ENCODE assay signal across 9 mouse cellular contexts in the genomic region with DNA sequence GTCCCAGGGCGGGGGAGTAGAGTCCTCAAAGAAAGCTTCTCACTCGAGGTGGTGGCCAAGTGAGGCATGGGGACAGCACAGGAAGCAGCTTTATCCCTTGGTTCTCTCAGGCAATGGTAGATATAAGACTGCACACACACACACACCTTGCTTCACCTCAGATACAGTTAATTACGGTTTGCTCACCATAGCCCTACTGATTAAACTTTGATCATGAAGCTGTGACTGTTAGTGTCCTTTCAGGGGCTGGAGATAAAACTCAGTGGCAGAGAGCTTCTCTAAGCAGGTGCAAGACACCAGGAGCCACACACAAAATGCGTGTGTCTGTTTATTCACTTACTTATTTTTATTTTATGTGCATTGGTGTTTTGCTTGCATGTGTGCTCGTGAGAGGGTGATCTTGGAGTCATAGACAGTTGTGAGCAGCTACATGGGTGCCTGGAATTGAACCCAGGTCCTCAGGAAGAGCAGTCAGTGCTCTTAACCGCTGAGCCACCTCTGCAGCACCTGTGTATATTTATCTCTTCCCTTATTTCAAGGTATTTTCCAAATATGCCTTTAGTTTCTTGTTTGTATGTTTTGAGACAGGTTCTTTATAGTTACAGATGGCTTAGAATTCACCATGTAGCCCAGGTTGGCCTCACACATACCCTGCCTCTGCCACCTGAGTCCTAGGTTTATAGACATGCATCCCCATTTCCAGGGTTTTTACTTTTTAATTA. TPM values are rescaled to one million over a fixed set of nuclear protein-coding genes. Genes with fewer than 3 reads are reported as not detected.
A peak's percentile ranks its signal among the peaks of the same experiment; 100 is the strongest.
DNase-seq lines count a peak whose midpoint lies in the region; ATAC-seq lines count a peak whose summit lies in the region.
"Had no signal": no experiment of that assay in that cellular context is flagged by ENCODE, and none has a peak within 500 bp of the region (broad histone marks: within the 10 kb centered on the region; RNA-seq: fewer than 3 reads in every experiment).

No protein-coding gene starts in this region.

- no peak for ATAC-seq in kidney, embryonic 16.5 days (ENCODE audit: low FRiP score, low TSS enrichment)
- no peak for ATAC-seq in forebrain, embryonic 13.5 days
- no peak for ATAC-seq in limb, embryonic 13.5 days (ENCODE audit: low FRiP score, low read depth)
- ATAC-seq in neural tube, embryonic 12.5 days (ENCODE audit: low FRiP score, low read depth) = no peak

- 71% methylated on average over 6 of the region's 6 CpGs for WGBS in kidney, embryonic 16.5 days
- WGBS in forebrain, embryonic 13.5 days = 65% methylated on average over 6 of the region's 6 CpGs
- 75% methylated on average over 6 of the region's 6 CpGs for WGBS in limb, embryonic 13.5 days
- 79% methylated on average over 6 of the region's 6 CpGs for WGBS in neural tube, embryonic 12.5 days

- H3K36me3 ChIP-seq in kidney, embryonic 16.5 days (ENCODE audit: insufficient read depth, low read length) = no peaks in the 10 kb centered on the region
- 0 out of 2 replicates have a peak, but pooled peaks cover 2% of the 10 kb centered on the region for H3K36me3 ChIP-seq in forebrain, embryonic 13.5 days (ENCODE audit: poor library complexity, severe bottlenecking)
- no peaks in the 10 kb centered on the region for H3K36me3 ChIP-seq in limb, embryonic 13.5 days
- no peaks in the 10 kb centered on the region; the same call in 1 of the 2 replicates for H3K36me3 ChIP-seq in neural tube, embryonic 12.5 days

- no peaks in the 10 kb centered on the region for H3K27me3 ChIP-seq in kidney, embryonic 16.5 days (ENCODE audit: insufficient read depth, low read length)
- no peaks in the 10 kb centered on the region for H3K27me3 ChIP-seq in forebrain, embryonic 13.5 days
- no peaks in the 10 kb centered on the region for H3K27me3 ChIP-seq in limb, embryonic 13.5 days
- H3K27me3 ChIP-seq in neural tube, embryonic 12.5 days (replicated peaks) = no peaks in the 10 kb centered on the region

- no peak overlapping the region for H3K27ac ChIP-seq in kidney, embryonic 16.5 days (ENCODE audit: low read length)
- H3K27ac ChIP-seq in forebrain, embryonic 13.5 days = no peak overlapping the region
- no peak overlapping the region for H3K27ac ChIP-seq in limb, embryonic 13.5 days
- H3K27ac ChIP-seq in neural tube, embryonic 12.5 days = no peak overlapping the region

- peaks cover 25% of the 10 kb centered on the region for H3K4me1 ChIP-seq in kidney, embryonic 16.5 days (ENCODE audit: insufficient read depth, low read length)
- H3K4me1 ChIP-seq in forebrain, embryonic 13.5 days = peaks cover 34% of the 10 kb centered on the region
- peaks cover 27% of the 10 kb centered on the region for H3K4me1 ChIP-seq in limb, embryonic 13.5 days
- peaks cover 23% of the 10 kb centered on the region for H3K4me1 ChIP-seq in neural tube, embryonic 12.5 days

- no peak overlapping the region for H3K4me3 ChIP-seq in kidney, embryonic 16.5 days (ENCODE audit: low read length)
- H3K4me3 ChIP-seq in forebrain, embryonic 13.5 days = 0 out of 2 replicates have a peak overlapping the region, but pooled peaks have one; percentile 65
- no peak overlapping the region for H3K4me3 ChIP-seq in limb, embryonic 13.5 days
- no peak overlapping the region for H3K4me3 ChIP-seq in neural tube, embryonic 12.5 days

- peak overlapping the region; percentile 92; the same call in 1 of the 2 replicates for H3K4me2 ChIP-seq in kidney, embryonic 16.5 days (replicated peaks; ENCODE audit: low read depth, low read length)
- peak overlapping the region; percentile 89 for H3K4me2 ChIP-seq in forebrain, embryonic 13.5 days
- H3K4me2 ChIP-seq in limb, embryonic 13.5 days (replicated peaks) = peak overlapping the region; percentile 91; the same call in 1 of the 2 replicates
- peak overlapping the region; percentile 79 for H3K4me2 ChIP-seq in neural tube, embryonic 12.5 days (replicated peaks)

- H3K9me3 ChIP-seq in kidney, embryonic 16.5 days (ENCODE audit: low read length) = no peaks in the 10 kb centered on the region
- no peaks in the 10 kb centered on the region for H3K9me3 ChIP-seq in forebrain, embryonic 13.5 days (replicated peaks)
- no peaks in the 10 kb centered on the region for H3K9me3 ChIP-seq in limb, embryonic 13.5 days
- no peaks in the 10 kb centered on the region for H3K9me3 ChIP-seq in neural tube, embryonic 12.5 days

- no peak overlapping the region for H3K9ac ChIP-seq in kidney, embryonic 16.5 days (replicated peaks; ENCODE audit: low read length)
- H3K9ac ChIP-seq in forebrain, embryonic 13.5 days = peak overlapping the region; percentile 79; the same call in 1 of the 2 replicates
- H3K9ac ChIP-seq in limb, embryonic 13.5 days = peak overlapping the region; percentile 90; the same call in 1 of the 2 replicates
- H3K9ac ChIP-seq in neural tube, embryonic 12.5 days = peak overlapping the region; percentile 75; the same call in 1 of the 2 replicates

- no peak for DNase-seq in kidney, postnatal 25 days
- DNase-seq in left cerebral cortex, adult 8-10 months (ENCODE audit: low spot score in 2 of 2) = no peak
- no peak for DNase-seq in lung, postnatal 10 days
- DNase-seq in layer of hippocampus, adult 9-11 months = no peak

RNA-seq across cellular contexts. Expression of gene Rab4a, which starts 2.2 kb away (rescaled TPM):
- polyA plus RNA-seq in kidney, embryonic 16.5 days (2015; fragmentation: Nextera tagmentation; extraction: Ambion mirVana) = 50.8 and 51.5 TPM in 2 replicates
- polyA plus RNA-seq in forebrain, embryonic 13.5 days (2015; fragmentation: Nextera tagmentation; extraction: Ambion mirVana) = 70.9 and 72.2 TPM in 2 replicates
- polyA plus RNA-seq in limb, embryonic 13.5 days (2015; fragmentation: Nextera tagmentation; extraction: Ambion mirVana) = 47.5 and 49.9 TPM in 2 replicates
- polyA plus RNA-seq in neural tube, embryonic 12.5 days (2016; fragmentation: Nextera tagmentation; extraction: Ambion mirVana) = 73.0 and 74.2 TPM in 2 replicates
- total RNA-seq in left cerebral cortex, adult 8-10 months (2022) = 10 to 100 TPM; 42.5 to 47.9 (median 45.1) TPM
- total RNA-seq: neutrophil, adult 5-6 weeks had no signal

RNA-seq across cellular contexts. Expression of gene Ccsap, which starts 52.0 kb away (rescaled TPM):
- 2.9 and 3.3 TPM in 2 replicates for polyA plus RNA-seq in kidney, embryonic 16.5 days (2015; fragmentation: Nextera tagmentation; extraction: Ambion mirVana)
- 6.4 and 7.4 TPM in 2 replicates for polyA plus RNA-seq in forebrain, embryonic 13.5 days (2015; fragmentation: Nextera tagmentation; extraction: Ambion mirVana)
- 3.1 and 3.6 TPM in 2 replicates for polyA plus RNA-seq in limb, embryonic 13.5 days (2015; fragmentation: Nextera tagmentation; extraction: Ambion mirVana)
- 8.2 and 8.5 TPM in 2 replicates for polyA plus RNA-seq in neural tube, embryonic 12.5 days (2016; fragmentation: Nextera tagmentation; extraction: Ambion mirVana)
- 10 to 100 TPM; 56.8 to 64.8 (median 62.6) TPM for total RNA-seq in left cerebral cortex, adult 8-10 months (2022)
